ENCODE assay signal across 1 mouse cellular context in genomic region chr7:19130657-19131056, GRCm38 (mm10).
TF ChIP-seq lines count a peak whose summit lies in the region.

No protein-coding gene starts in this region.

TF ChIP-seq in MEL, 35 proteins besides CTCF, POLR2A, EP300 and RAD21 (continued from another document):
- no peak for TF ChIP-seq MAZ (IDR thresholded peaks at IDR 0.05; ENCODE audit: low read depth, low read length)
- no peak for TF ChIP-seq ZKSCAN1 (IDR thresholded peaks at IDR 0.05; ENCODE audit: low read depth, low read length)
- no peak for TF ChIP-seq TBP (IDR thresholded peaks at IDR 0.05; ENCODE audit: low read depth, low read length)
- TF ChIP-seq NELFE (IDR thresholded peaks at IDR 0.05; ENCODE audit: low read depth, low read length), result no peak
- no peak for TF ChIP-seq MYB (IDR thresholded peaks at IDR 0.05; ENCODE audit: low read depth, low read length)
- TF ChIP-seq USF2 (IDR thresholded peaks at IDR 0.05; ENCODE audit: borderline replicate concordance in 1 of 2, insufficient read depth in 1 of 2, low read depth in 1 of 2, low read length in 2 of 2), result no peak
- TF ChIP-seq MYC (IDR thresholded peaks at IDR 0.05; ENCODE audit: low read depth, low read length), result no peak
- no peak for TF ChIP-seq CHD2 (IDR thresholded peaks at IDR 0.05; ENCODE audit: low read length)
- TF ChIP-seq MEF2A (IDR thresholded peaks at IDR 0.05; ENCODE audit: extremely low read depth, insufficient replicate concordance, low read depth, low read length, poor library complexity, severe bottlenecking), result no peak
- TF ChIP-seq RCOR1 (IDR thresholded peaks at IDR 0.05; ENCODE audit: low read depth, low read length), result no peak
- no peak for TF ChIP-seq ETS1 (IDR thresholded peaks at IDR 0.05; ENCODE audit: low read depth, low read length)
- no peak for TF ChIP-seq ZC3H11A (IDR thresholded peaks at IDR 0.05; ENCODE audit: low read depth, low read length)
